Mouse (Mus musculus): ENCODE results near the gene Slc10a1. TPM values are rescaled to one million over a fixed set of nuclear protein-coding genes. Genes with fewer than 3 reads are reported as not detected.

Gene Slc10a1
- not detected for total RNA-seq (2021)
- long read RNA-seq, experiment 1, partial matches to known transcripts = 0 of 1 reads
- long read RNA-seq, experiment 1, other reads (novel, unspliced or antisense) = 1 of 1 reads
- long read RNA-seq, experiment 2, partial matches to known transcripts = 0 of 1 reads
- long read RNA-seq, experiment 2, other reads (novel, unspliced or antisense) = 1 of 1 reads

GRCm38 (mm10) chr12:80968605-80969004 is at the start of gene Slc10a1:
Gene Slc10a1, minus strand, starts transcription at chr12:80968705.
- DNase-seq = no peak

GRCm38 (mm10) chr12:81017624-81018023 is 49.1 kb upstream of the Slc10a1 start:
- no peak for DNase-seq

DNA sequence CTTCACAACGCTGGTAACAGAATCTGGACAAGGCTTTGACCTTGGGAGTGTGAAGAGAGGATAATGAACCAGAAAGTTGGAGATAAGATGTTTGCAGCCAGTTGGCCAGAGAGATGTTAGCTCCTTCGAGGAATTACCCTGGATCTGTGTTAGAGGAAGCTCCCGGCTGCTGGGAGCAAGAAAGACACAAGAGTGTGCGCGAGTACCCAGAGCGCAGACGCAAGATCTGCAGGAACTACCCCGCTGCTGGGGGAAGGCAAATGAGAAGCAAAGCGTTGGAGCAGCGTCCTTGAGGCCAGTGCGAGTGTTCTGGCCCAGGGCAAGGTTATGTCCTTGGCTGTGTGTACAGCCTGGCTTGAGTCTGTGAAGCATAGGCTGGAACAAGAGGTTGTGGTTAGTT is 45.0 kb upstream of the Slc10a1 start:
- no peak for DNase-seq

DNA sequence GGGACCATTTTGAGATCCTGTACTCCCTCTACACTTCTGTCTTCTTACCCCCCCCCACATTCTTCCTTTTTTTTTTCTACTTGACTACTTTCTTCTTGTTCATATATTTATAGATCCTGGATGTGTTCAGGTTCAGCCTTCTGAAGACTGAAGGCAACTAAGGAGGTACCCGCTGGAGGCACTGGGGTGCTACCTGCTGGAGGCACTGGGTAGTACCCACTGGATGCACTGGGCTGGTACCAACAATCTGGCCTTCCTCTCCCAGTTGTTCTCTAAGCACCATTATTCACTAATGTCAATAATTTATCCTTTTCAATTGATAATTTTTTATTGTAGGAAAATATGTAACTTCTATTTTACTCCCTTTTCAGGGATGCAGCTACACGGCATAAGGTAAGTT is 43.5 kb upstream of the Slc10a1 start:
- no peak for DNase-seq

DNA sequence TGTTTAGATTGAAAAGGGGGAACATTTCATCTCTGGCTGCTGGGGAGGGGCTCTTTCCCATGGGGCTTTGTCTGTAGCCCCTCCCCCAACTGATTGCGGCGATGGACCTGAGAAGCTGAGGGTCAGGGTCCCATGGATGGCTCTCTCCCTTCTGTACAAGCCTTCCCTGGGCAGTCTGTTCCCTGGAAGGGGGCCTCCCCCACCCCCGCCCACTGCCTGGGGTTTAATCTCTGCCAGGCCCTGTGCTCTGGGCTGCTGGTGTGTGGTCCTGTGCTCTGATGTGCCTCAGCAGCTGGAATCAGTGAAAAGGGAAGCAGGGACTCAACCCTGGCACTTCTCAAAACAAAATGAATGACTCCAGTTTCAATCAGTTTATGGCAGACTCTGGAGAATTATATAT is 41.3 kb upstream of the Slc10a1 start:
- DNase-seq = no peak

- DNase-seq = no peak
Measured at GRCm38 (mm10) chr12:81002841-81003635, 34.5 kb upstream of the Slc10a1 start.

GRCm38 (mm10) chr12:81000924-81001323 is 32.4 kb upstream of the Slc10a1 start:
- DNase-seq = no peak

- DNase-seq = no peak
Measured at GRCm38 (mm10) chr12:80998528-80999221, 30.2 kb upstream of the Slc10a1 start.

- DNase-seq = no peak
Measured at GRCm38 (mm10) chr12:80997652-80998051, 29.1 kb upstream of the Slc10a1 start.

DNA sequence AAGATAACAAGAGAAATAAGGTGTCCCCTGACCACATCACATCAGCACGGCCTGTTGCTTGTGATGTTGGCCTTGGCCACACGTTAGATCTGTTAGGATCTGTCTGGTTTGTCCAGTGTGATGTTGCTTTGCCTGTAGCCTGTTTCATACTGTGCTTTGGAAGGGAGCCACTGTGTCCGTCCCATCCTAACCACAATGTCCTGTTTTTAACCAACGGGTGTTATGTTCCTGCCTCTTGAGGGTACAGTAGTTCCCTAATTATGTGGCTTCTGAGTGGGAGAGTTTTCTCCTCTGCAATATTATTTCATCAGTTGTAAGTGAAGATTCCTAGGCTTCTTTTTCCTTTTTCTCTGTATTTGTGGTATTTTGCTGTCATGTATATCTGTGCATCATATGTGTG is 26.8 kb upstream of the Slc10a1 start:
- DNase-seq = no peak

- no peak for DNase-seq
Measured at GRCm38 (mm10) chr12:80993773-80994172, 25.3 kb upstream of the Slc10a1 start.

GRCm38 (mm10) chr12:80992540-80993122 is 24.1 kb upstream of the Slc10a1 start:
- DNase-seq = no peak

- no peak for DNase-seq
Measured at GRCm38 (mm10) chr12:80991806-80992205, 23.3 kb upstream of the Slc10a1 start.

GRCm38 (mm10) chr12:80990901-80991445 is 22.5 kb upstream of the Slc10a1 start:
- no peak for DNase-seq

DNA sequence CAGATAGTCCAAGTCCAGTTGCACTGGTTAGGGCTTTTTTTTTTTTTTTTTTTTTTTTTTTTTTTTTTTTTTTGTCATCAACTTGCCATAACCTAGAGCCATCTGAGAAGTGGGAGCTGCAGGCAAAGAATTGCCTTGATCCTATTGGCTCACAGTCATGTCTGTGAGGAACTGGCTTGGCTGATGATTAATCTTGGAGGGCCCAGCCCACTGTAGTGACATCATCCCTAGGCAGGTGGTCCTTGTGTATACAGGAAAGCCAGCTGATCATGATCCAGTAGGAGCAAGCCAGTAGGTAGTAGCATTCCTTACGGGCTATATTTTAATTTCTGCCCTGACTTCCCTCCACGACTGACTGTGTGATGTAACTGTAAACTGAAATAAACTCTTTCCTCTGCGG is 19.8 kb upstream of the Slc10a1 start:
- no peak for DNase-seq

GRCm38 (mm10) chr12:80986628-80987027 is 18.1 kb upstream of the Slc10a1 start:
- no peak for DNase-seq

DNA sequence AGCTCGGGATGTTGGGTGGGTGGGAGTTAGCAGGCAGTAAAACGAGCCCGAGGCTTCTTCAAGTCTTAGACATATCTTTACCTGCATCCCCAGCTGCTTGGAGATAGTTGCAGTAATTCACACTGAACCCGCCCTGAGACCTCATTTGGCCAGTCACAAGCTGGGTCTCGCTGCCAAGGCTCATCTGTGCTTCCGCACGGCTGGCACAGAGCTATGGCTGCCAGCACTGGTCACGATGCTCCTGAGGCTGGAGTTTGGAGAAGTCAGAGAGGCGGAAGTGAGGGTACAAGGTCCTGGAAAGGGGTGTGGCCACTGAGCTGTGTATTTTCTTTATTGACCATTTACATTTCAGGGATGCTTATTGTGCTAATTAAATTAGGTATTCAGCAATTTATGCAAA is 15.2 kb upstream of the Slc10a1 start:
- no peak for DNase-seq

DNA sequence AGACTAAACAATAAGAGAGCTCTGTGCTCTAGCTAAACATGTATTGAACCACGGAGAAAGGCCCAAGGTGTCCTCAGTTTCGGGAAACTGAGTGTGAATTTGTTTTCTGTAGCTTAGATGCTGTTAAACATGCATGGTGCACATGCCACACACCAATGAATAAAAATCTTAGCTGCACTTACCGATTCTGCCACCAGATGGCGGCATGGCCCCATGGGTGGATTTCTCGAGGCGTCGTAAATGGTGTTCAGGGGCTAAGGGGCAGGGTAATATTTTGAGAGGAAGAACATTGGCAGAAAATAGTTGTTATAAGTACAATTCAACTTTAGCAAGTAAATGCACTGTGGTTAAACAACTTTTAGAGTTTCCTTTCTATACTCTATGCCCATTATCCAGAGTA is 13.8 kb upstream of the Slc10a1 start:
- no peak for DNase-seq

DNA sequence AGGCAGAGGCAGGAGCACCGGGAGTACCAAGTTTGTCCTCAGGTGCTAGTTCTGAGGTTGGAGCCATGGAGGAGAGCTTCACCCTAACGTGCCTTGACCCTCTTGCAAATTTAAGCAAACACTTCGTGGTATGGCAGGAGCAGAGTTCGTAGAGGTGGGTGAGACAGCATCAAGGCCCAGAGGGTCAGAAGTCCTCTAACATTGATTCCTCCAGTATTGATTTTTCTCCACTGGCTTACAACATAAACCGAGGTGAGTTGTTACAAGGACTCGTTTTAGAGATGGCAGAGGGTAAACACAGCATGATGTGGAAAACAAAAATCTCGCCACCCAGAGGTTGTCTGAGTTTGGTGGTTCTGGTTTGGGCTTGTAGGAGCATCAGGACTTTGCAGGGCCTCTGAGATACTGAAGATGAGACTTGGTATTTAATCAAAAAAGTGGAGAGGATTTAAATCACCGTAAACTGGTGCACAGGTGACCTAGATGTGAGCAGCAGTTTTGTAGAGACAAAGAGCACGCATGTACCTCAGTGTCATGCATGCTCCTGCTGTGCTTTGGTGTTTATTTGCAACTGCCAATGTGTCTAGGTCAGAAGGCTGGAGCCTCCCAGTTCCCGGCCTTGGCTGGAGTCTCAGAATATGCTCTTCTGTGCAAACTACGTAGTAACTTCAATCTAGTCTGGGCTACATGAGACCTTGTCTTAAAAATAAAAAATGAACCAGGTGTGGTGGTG is 7.6 kb upstream of the Slc10a1 start:
- DNase-seq = no peak

- DNase-seq = no peak
Measured at GRCm38 (mm10) chr12:80971756-80972155, 3.3 kb upstream of the Slc10a1 start.

DNA sequence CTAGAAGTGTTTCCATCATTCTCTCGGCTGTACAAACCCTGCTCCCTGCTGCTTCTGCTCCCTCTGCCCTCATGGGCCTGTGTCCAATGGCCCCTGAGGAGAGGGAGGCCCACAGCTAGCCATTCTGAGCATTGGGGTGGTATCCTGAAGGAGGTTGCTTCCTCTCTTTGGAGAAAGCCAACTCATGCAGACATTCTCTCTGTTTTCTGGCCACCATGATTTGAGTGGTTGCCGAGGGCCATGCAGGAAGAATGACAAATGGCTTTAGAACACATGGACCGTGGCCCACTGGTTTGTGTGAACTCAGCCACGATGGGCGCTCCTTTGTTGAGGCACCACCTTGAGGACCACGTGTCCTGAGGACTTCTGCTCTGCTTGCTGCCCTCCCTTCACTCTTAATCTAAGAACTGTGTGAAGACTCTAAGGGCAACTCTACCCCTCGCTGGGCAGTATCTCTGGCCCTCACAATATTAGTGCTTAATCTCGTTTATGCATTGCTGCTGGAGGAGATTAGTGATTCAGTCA is 1.7 kb upstream of the Slc10a1 start:
- DNase-seq = no peak

GRCm38 (mm10) chr12:80967918-80968317 is 587 bp downstream of the Slc10a1 start:
- no peak for DNase-seq
